Mouse (Mus musculus) hindbrain, embryonic 16.5 days (tissue): ENCODE data around the gene Pkd1l1. TPM values are rescaled to one million over a fixed set of nuclear protein-coding genes. Genes with fewer than 3 reads are reported as not detected.

Experiments used
- ATAC-seq: fragments of 200-750 bp; cut with Nextera tagmentation; 2 replicates; pipeline ENCODE4 v1.8.0; 2017; ENCODE audit warnings: moderate TSS enrichment, moderate library complexity
- H3K27ac ChIP-seq: fragments of 300-500 bp; sonication (generic); 2 replicates; pipeline ENCODE4 v1.5.1; 2014; ENCODE audit warnings: low read depth, mild to moderate bottlenecking, control low read depth, low read length, moderate library complexity
- H3K27me3 ChIP-seq: fragments of 300-500 bp; sonication (generic); replicated peaks from 2 replicates; pipeline ENCODE4 v1.6.1; 2014; ENCODE audit warnings: low read length; ENCODE audit not compliant: control insufficient read depth, insufficient read depth
- H3K36me3 ChIP-seq: fragments of 300-500 bp; sonication (generic); 2 replicates; pipeline ENCODE4 v1.6.1; 2014; ENCODE audit warnings: mild to moderate bottlenecking, low read length, moderate library complexity, mixed read lengths; ENCODE audit not compliant: control insufficient read depth, insufficient read depth
- H3K4me1 ChIP-seq: fragments of 300-500 bp; sonication (generic); 2 replicates; pipeline ENCODE4 v1.6.1; 2014; ENCODE audit warnings: low read depth, low read length; ENCODE audit not compliant: control insufficient read depth, insufficient read depth
- H3K4me2 ChIP-seq: fragments of 300-500 bp; sonication (generic); 2 replicates; pipeline ENCODE4 v1.6.1; 2014; ENCODE audit warnings: mild to moderate bottlenecking, low read length, control low read depth, moderate library complexity
- H3K4me3 ChIP-seq: fragments of 300-500 bp; sonication (generic); 2 replicates; pipeline ENCODE4 v1.5.1; 2014; ENCODE audit warnings: mild to moderate bottlenecking, low read length, control low read depth, moderate library complexity
- H3K9ac ChIP-seq: fragments of 300-500 bp; sonication (generic); 2 replicates; pipeline ENCODE4 v1.6.1; 2014; ENCODE audit warnings: low read depth, mild to moderate bottlenecking, control low read depth, low read length, moderate library complexity
- H3K9me3 ChIP-seq: fragments of 300-500 bp; sonication (generic); 2 replicates; pipeline ENCODE4 v1.6.1; 2014; ENCODE audit warnings: mild to moderate bottlenecking, low read length, moderate library complexity; ENCODE audit not compliant: control insufficient read depth
- WGBS: fragments of 180-500 bp; shearing (Covaris S2); extraction: QIAGEN DNeasy Blood & Tissue Kit; methylation state at CpG from one replicate; pipeline ENCODE4 v1.1.7; 2014; 5-methylcytosine and 5-hydroxymethylcytosine counted together
- polyA plus RNA-seq: library from polyadenylated mRNA; unstranded; fragments of >200 nt; fragmentation: Nextera tagmentation; extraction: Ambion mirVana; gene quantifications from 2 replicates; pipeline ENCODE4 v1.2.1, GENCODE M21; 2015

The Pkd1l1 gene
- polyA plus RNA-seq, 1 experiment from 2014 or later = 0.25 TPM

GRCm38 (mm10) chr11:8792146-8792545, 180.9 kb downstream of the Pkd1l1 start:
- Histone ChIP-seq H3K4me3 (no peak overlapping the region), H3K9me3 (no peaks in the 10 kb centered on the region), H3K27me3 (no peaks in the 10 kb centered on the region), H3K4me1 (no peaks in the 10 kb centered on the region), H3K9ac (no peak overlapping the region), H3K4me2 (no peak overlapping the region), H3K36me3 (no peaks in the 10 kb centered on the region), H3K27ac (no peak overlapping the region)
- 72% methylated on average over 2 of the region's 2 CpGs for WGBS
- ATAC-seq = no peak

- H3K9ac ChIP-seq = no peak overlapping the region
- ATAC-seq = no peak
- no peaks in the 10 kb centered on the region for H3K4me1 ChIP-seq
- no peak overlapping the region for H3K4me3 ChIP-seq
- H3K27ac ChIP-seq = no peak overlapping the region
- no peak overlapping the region for H3K4me2 ChIP-seq
- no peaks in the 10 kb centered on the region for H3K36me3 ChIP-seq
- WGBS = 78% methylated on average over 5 of the region's 5 CpGs
- no peaks in the 10 kb centered on the region for H3K9me3 ChIP-seq
- no peaks in the 10 kb centered on the region for H3K27me3 ChIP-seq
Observed at GRCm38 (mm10) chr11:8789186-8789585, 183.9 kb downstream of the Pkd1l1 start.

- Histone ChIP-seq H3K4me3 (no peak overlapping the region), H3K4me1 (no peaks in the 10 kb centered on the region), H3K9ac (no peak overlapping the region), H3K9me3 (no peaks in the 10 kb centered on the region), H3K36me3 (no peaks in the 10 kb centered on the region), H3K27me3 (no peaks in the 10 kb centered on the region), H3K27ac (no peak overlapping the region), H3K4me2 (no peak overlapping the region)
- no peak for ATAC-seq
- WGBS = 92% methylated on average over 3 of the region's 3 CpGs
Observed at GRCm38 (mm10) chr11:8787604-8788003, 185.5 kb downstream of the Pkd1l1 start.

- H3K27ac ChIP-seq = no peak overlapping the region
- no peak overlapping the region for H3K4me2 ChIP-seq
- peak; percentile 70; the same call in 1 of the 2 replicates for ATAC-seq
Observed at GRCm38 (mm10) chr11:8784413-8784812, 188.7 kb downstream of the Pkd1l1 start.

GRCm38 (mm10) chr11:8782141-8782465, 191.0 kb downstream of the Pkd1l1 start:
- H3K9ac ChIP-seq = no peak overlapping the region
- no peaks in the 10 kb centered on the region for H3K9me3 ChIP-seq
- no peaks in the 10 kb centered on the region for H3K4me1 ChIP-seq
- H3K36me3 ChIP-seq = no peaks in the 10 kb centered on the region
- H3K4me3 ChIP-seq = no peak overlapping the region
- 77% methylated on average over 3 of the region's 3 CpGs for WGBS
- H3K27ac ChIP-seq = no peak overlapping the region
- H3K4me2 ChIP-seq = no peak overlapping the region
- H3K27me3 ChIP-seq = no peaks in the 10 kb centered on the region
- ATAC-seq = no peak

More at GRCm38 (mm10) chr11:8784413-8784812, 188.7 kb downstream of the Pkd1l1 start:
- 76% methylated on average over 4 of the region's 4 CpGs for WGBS
- Histone ChIP-seq H3K27me3 (no peaks in the 10 kb centered on the region), H3K9me3 (no peaks in the 10 kb centered on the region), H3K4me1 (no peaks in the 10 kb centered on the region), H3K4me3 (no peak overlapping the region), H3K9ac (no peak overlapping the region), H3K36me3 (no peaks in the 10 kb centered on the region)

- H3K9me3 ChIP-seq = no peaks in the 10 kb centered on the region
- H3K9ac ChIP-seq = no peak overlapping the region
- H3K4me2 ChIP-seq = no peak overlapping the region
- peak; percentile 62 for ATAC-seq
- H3K27me3 ChIP-seq = no peaks in the 10 kb centered on the region
- no peak overlapping the region for H3K4me3 ChIP-seq
- no peaks in the 10 kb centered on the region for H3K36me3 ChIP-seq
- no peak overlapping the region for H3K27ac ChIP-seq
- 60% methylated on average over 10 of the region's 10 CpGs for WGBS
- no peaks in the 10 kb centered on the region for H3K4me1 ChIP-seq
Observed at GRCm38 (mm10) chr11:8781308-8782140, 191.5 kb downstream of the Pkd1l1 start.

GRCm38 (mm10) chr11:8779427-8779826, 193.6 kb downstream of the Pkd1l1 start:
- 52% methylated on average over 3 of the region's 3 CpGs for WGBS
- H3K27ac ChIP-seq = no peak overlapping the region
- ATAC-seq = no peak

More at GRCm38 (mm10) chr11:8779427-8779826, 193.6 kb downstream of the Pkd1l1 start:
- Histone ChIP-seq H3K27me3 (no peaks in the 10 kb centered on the region), H3K9me3 (no peaks in the 10 kb centered on the region), H3K4me1 (no peaks in the 10 kb centered on the region), H3K36me3 (no peaks in the 10 kb centered on the region), H3K4me3 (no peak overlapping the region), H3K9ac (no peak overlapping the region), H3K4me2 (no peak overlapping the region)

Other genes with a start within 250 kb of the Pkd1l1 start
- 10.8 and 11.5 TPM in 2 replicates for gene Hus1, start 37.9 kb upstream of the Pkd1l1 start, polyA plus RNA-seq
- gene Gm11992, start 75.3 kb upstream of the Pkd1l1 start, polyA plus RNA-seq = 1.9 and 2.8 TPM in 2 replicates
- gene Sun3, start 75.7 kb upstream of the Pkd1l1 start, polyA plus RNA-seq = 0.35 TPM in 1 of 2 replicates, not detected in the other
- gene Upp1, start 144.8 kb upstream of the Pkd1l1 start, polyA plus RNA-seq = 4.4 and 6.3 TPM in 2 replicates
- gene Abca13, start 218.7 kb upstream of the Pkd1l1 start, polyA plus RNA-seq = 0.01 and 0.02 TPM in 2 replicates